Mouse (Mus musculus): Measurements from ENCODE around the gene Gm5294.

The Gm5294 gene

DNA sequence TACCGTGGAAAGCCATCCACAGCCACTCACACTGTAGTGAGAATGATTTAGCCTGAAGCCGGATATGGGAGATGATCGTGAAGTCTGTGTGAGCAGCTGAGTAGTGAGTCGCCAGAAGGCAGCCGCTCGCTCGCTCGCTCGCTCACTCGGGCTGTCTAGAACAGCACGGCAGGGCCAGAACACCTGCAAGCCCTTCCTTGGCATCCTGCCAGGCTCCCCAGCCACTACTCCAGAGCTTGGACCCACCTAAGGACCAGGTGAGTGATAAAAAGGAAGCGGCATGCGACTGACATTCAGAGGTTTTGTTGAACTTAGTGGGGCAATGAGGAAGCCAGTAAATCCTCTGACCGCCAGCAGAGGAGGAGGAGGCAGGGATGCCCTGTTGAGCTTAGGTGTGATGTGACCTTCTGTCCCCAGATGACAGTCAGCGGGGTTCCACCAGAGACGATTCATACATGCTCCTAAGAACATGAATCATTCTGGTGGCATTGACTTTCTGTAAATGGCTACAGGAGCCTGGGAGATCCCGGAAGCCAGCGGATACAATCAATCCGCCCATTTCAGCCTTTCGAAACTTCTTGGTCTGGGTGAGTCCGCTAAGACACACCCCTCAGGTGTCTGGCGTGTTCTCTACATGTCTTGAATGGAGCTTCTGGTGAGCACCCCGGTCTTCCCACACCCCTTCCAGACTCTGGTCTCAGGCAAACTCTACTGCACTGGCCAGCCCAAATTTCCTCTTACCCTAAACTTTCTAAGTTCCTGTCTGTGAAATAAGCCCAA is 30.0 kb downstream of the Gm5294 start:
- DNase-seq (ENCODE audit: low read depth, low spot score) = no peak

- no peak for DNase-seq (ENCODE audit: low read depth, low spot score)
These were observed 30.6 kb downstream of the Gm5294 start for GRCm38 (mm10) chr5:138850462-138850844.

DNA sequence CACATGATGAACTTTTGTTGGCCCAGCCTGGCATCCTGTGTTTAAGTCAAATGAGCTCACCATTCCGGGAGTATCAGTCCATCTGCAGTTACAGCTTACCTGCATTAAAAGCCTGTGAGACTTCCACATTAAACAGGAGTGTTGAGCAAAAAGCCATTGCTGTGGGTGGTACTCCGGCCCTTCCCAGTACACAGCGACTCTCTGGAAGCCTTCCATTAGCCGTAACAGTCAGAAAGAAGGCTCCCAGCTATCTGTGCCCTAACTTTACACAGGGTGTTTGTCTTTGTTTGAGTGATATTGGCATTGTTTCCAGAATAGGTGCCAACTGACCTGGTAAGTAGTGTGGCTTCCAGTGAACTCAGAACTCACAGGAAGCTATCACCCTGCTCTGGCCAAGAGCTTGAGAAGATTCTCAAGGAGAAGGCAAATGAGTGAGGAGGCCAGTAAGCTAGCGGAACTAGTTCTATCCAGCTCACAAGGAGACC is 31.5 kb downstream of the Gm5294 start:
- DNase-seq (ENCODE audit: low read depth, low spot score) = no peak

DNA sequence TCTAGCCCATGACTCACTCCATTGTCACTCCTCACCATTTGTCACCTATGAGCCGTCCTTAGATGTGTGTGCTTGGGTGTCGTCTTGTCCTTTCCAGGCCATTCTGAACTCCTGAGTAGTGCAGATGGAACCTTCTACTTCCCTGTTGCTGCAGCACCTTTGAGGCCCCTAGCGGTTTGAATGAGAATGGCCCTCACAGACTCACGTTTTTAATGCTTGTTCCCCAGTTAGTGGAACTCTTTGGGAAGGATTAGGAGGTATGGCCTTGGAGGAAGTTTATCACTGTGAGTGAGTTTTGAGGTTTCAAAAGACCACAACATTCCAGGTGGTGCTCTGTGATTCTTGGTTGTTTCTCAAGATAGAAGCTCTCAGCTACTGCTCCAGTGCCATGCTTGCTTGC is 32.3 kb downstream of the Gm5294 start:
- DNase-seq (ENCODE audit: low read depth, low spot score) = no peak

GRCm38 (mm10) chr5:138853349-138853748 is 33.5 kb downstream of the Gm5294 start:
- DNase-seq (ENCODE audit: low read depth, low spot score) = no peak

GRCm38 (mm10) chr5:138857010-138857617 is 37.2 kb downstream of the Gm5294 start:
- peak; percentile 76 for DNase-seq (ENCODE audit: low read depth, low spot score)

- no peak for DNase-seq (ENCODE audit: low read depth, low spot score)
These were observed 38.0 kb downstream of the Gm5294 start for GRCm38 (mm10) chr5:138857811-138858251.

- DNase-seq (ENCODE audit: low read depth, low spot score) = no peak
These were observed 43.8 kb downstream of the Gm5294 start for GRCm38 (mm10) chr5:138863681-138864146.

DNA sequence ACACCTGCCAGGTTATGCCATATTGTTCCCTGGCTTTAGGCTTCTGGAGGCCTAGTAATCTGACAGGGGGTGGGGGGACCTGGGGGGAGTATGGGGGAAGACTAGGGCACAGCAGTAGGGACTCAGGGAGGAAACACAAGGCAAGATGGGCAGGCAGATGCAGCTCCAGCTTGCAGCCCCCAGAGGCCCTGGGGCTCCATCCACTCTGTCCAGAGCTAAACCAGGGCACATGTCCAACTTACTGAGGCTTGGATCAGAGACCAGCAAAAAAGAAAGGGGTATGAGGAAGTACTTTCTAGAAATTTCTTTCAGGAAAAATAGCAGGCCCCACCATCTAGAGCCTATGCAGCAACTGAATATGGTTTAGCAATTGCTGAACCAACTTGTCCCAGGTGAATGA is 44.3 kb downstream of the Gm5294 start:
- DNase-seq (ENCODE audit: low read depth, low spot score) = no peak

GRCm38 (mm10) chr5:138864880-138865279 is 45.0 kb downstream of the Gm5294 start:
- no peak for DNase-seq (ENCODE audit: low read depth, low spot score)

GRCm38 (mm10) chr5:138865637-138866036 is 45.8 kb downstream of the Gm5294 start:
- no peak for DNase-seq (ENCODE audit: low read depth, low spot score)
